In genomic region chr6:143180511-143180910, GRCm38 (mm10) we compare ENCODE assay signal across 17 mouse cellular contexts.
"Had no signal": no experiment of that assay in that cellular context is flagged by ENCODE, and none has a peak within 500 bp of the region (broad histone marks: within the 10 kb centered on the region; RNA-seq: fewer than 3 reads in every experiment).

No protein-coding gene starts in this region.

- H3K27ac ChIP-seq: kidney, postnatal 0 days; layer of hippocampus, adult 2 months; limb, embryonic 12.5 days; liver, embryonic 13.5 days; lung, embryonic 15.5 days; midbrain, embryonic 10.5 days; neural tube, embryonic 13.5 days had no signal

- H3K4me1 ChIP-seq: lung, embryonic 15.5 days; neural tube, embryonic 13.5 days had no signal

- H3K9me3 ChIP-seq: limb, embryonic 12.5 days; liver, embryonic 13.5 days; lung, embryonic 15.5 days; midbrain, embryonic 10.5 days; neural tube, embryonic 13.5 days had no signal

- ATAC-seq: liver, postnatal 0 days; midbrain, embryonic 16.5 days had no signal

- DNase-seq: kidney, adult 11 months; kidney, adult 9 months; kidney, postnatal 36 days; liver; liver, embryonic 13.5 days; liver, postnatal 0 days; lung, postnatal 36 days; right cerebral cortex, adult 18-20 months; right cerebral cortex, postnatal 25 days; thymus, postnatal 4 days had no signal

- H3K27me3 ChIP-seq: limb, embryonic 12.5 days; liver, embryonic 13.5 days; lung, embryonic 15.5 days; neural tube, embryonic 13.5 days had no signal

- H3K4me2 ChIP-seq: limb, embryonic 12.5 days; liver, embryonic 13.5 days; lung, embryonic 15.5 days; neural tube, embryonic 13.5 days had no signal

- H3K9ac ChIP-seq: limb, embryonic 12.5 days; liver, embryonic 13.5 days; liver, postnatal 0 days; lung, embryonic 15.5 days; neural tube, embryonic 13.5 days had no signal

- H3K4me3 ChIP-seq: layer of hippocampus, adult 2 months; limb, embryonic 12.5 days; liver, embryonic 13.5 days; lung, embryonic 15.5 days; midbrain, embryonic 10.5 days; neural tube, embryonic 13.5 days had no signal
